Mouse (Mus musculus): Measurements from ENCODE around the gene Mfap3l.
"Not testable (repeated sequence)": the region's sequence is repeated elsewhere in the genome, so short reads cannot be mapped to it uniquely, and the experiment has no call there.

The Mfap3l gene

GRCm38 (mm10) chr8:60650119-60650518 lies 17.5 kb downstream of the Mfap3l start:
- DNase-seq (ENCODE audit: low spot score in 2 of 2): no peak

GRCm38 (mm10) chr8:60657425-60658113 lies 24.9 kb downstream of the Mfap3l start:
- no peak for DNase-seq (ENCODE audit: low spot score in 2 of 2)

- no peak for DNase-seq (ENCODE audit: low spot score in 2 of 2)
These were observed 25.5 kb downstream of the Mfap3l start for GRCm38 (mm10) chr8:60658114-60658500.

GRCm38 (mm10) chr8:60658686-60659085 lies 26.1 kb downstream of the Mfap3l start:
- DNase-seq (ENCODE audit: low spot score in 2 of 2): not testable (repeated sequence)

GRCm38 (mm10) chr8:60659721-60660120 lies 27.1 kb downstream of the Mfap3l start:
- DNase-seq (ENCODE audit: low spot score in 2 of 2): no peak

- DNase-seq (ENCODE audit: low spot score in 2 of 2): no peak
These were observed 28.6 kb downstream of the Mfap3l start for GRCm38 (mm10) chr8:60661191-60661590.

GRCm38 (mm10) chr8:60663552-60663951 lies 30.9 kb downstream of the Mfap3l start:
- no peak for DNase-seq (ENCODE audit: low spot score in 2 of 2)

GRCm38 (mm10) chr8:60665821-60666220 lies 33.2 kb downstream of the Mfap3l start:
- no peak for DNase-seq (ENCODE audit: low spot score in 2 of 2)

- DNase-seq (ENCODE audit: low spot score in 2 of 2): no peak
These were observed 34.2 kb downstream of the Mfap3l start for GRCm38 (mm10) chr8:60666852-60667251.

- no peak for DNase-seq (ENCODE audit: low spot score in 2 of 2)
These were observed 46.0 kb downstream of the Mfap3l start for GRCm38 (mm10) chr8:60678590-60678989.

- DNase-seq (ENCODE audit: low spot score in 2 of 2): no peak
These were observed 49.2 kb downstream of the Mfap3l start for GRCm38 (mm10) chr8:60681811-60682210.

GRCm38 (mm10) chr8:60682340-60682739 lies 49.7 kb downstream of the Mfap3l start:
- DNase-seq (ENCODE audit: low spot score in 2 of 2): no peak

GRCm38 (mm10) chr8:60711516-60712086 lies 79.0 kb downstream of the Mfap3l start:
- no peak for DNase-seq (ENCODE audit: low spot score in 2 of 2)

- DNase-seq (ENCODE audit: low spot score in 2 of 2): no peak
These were observed 82.1 kb downstream of the Mfap3l start for GRCm38 (mm10) chr8:60714724-60715123.

GRCm38 (mm10) chr8:60718692-60719091 lies 86.1 kb downstream of the Mfap3l start:
- DNase-seq (ENCODE audit: low spot score in 2 of 2): no peak
